Mouse (Mus musculus): Measurements from ENCODE around the gene Nedd4. TPM values are rescaled to one million over a fixed set of nuclear protein-coding genes. Genes with fewer than 3 reads are reported as not detected.

Gene Nedd4
- total and polyA plus RNA-seq, 3 experiments = 167 to 583 (median 216) TPM

DNA sequence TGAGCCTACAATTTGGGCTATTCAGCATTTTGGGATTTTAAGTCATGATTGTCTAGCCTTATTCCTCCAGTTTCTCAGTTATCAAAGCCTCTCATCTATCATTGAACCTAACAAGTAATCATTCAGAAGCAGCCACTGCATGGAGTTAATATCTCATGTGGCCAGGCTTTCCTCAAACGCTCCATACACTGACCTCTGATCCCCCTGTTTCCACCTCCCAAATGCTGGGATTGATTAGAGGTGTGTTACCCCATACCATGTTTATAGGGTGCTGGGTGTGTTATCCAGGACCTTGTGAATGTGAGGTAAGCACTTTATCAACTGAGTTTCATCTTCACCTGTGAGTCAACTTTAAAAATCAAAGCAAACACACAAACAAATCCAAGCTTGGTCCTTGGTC is 28.7 kb downstream of the Nedd4 start:
- Histone ChIP-seq H3K36me3 (ENCODE audit: control insufficient read depth in 1 of 2, insufficient read depth in 2 of 2, low read length in 2 of 2) (peaks cover 20 to 66% of the 10 kb centered on the region in 2 experiments), H3K27me3 (ENCODE audit: control insufficient read depth in 1 of 2, insufficient read depth in 2 of 2, low read length in 2 of 2) (no peaks in the 10 kb centered on the region), H3K9ac (ENCODE audit: control insufficient read depth, low read depth, low read length, poor library complexity, severe bottlenecking) (no peak overlapping the region), H3K4me1 (ENCODE audit: control insufficient read depth in 1 of 2, insufficient read depth in 2 of 2, low read length in 2 of 2) (peaks cover 5 to 11% of the 10 kb centered on the region in 2 experiments), H3K27ac (ENCODE audit: control insufficient read depth, low read depth, low read length) (no peak overlapping the region), H3K79me2 (ENCODE audit: control insufficient read depth, insufficient read depth, low read length, poor library complexity) (peaks cover 19% of the 10 kb centered on the region), H3K4me3 (ENCODE audit: control insufficient read depth in 1 of 2, insufficient read depth in 1 of 2, low read depth in 2 of 2, low read length in 2 of 2) (no peak overlapping the region), H3K9me3 (replicated peaks; ENCODE audit: insufficient read depth, low read length) (no peaks in the 10 kb centered on the region)
- no peak for DNase-seq (ENCODE audit: low read depth, low spot score)
- TF ChIP-seq POLR2A (IDR thresholded peaks at IDR 0.05; ENCODE audit: control insufficient read depth in 1 of 2, insufficient read depth in 1 of 2, low read depth in 1 of 2, low read length in 2 of 2, poor library complexity in 1 of 2) (no peak), POLR2AphosphoS2 (IDR thresholded peaks at IDR 0.05; ENCODE audit: low read length) (0 out of 2 replicates have a peak, but pooled peaks have one; percentile 29)

DNA sequence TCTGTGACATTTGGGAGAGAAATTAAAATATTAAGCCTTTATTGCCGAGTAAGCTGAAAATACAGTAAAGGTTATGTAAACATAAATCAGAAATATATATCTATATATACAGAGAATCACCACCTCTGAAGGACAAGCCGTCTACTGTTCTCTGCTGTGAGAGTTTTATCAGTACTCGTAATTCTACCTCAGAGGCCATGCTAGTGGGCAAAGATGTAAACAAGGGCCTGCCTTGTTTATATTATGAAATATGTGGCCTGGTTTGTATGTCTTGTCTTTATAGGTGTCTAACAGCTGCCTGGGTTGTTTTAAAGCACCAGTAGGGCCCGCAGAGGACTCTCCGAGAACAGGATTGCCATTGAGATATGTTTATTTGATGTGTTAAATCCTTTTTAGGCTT is 29.8 kb downstream of the Nedd4 start:
- Histone ChIP-seq H3K9me3 (replicated peaks; ENCODE audit: insufficient read depth, low read length) (no peaks in the 10 kb centered on the region), H3K27me3 (ENCODE audit: control insufficient read depth in 1 of 2, insufficient read depth in 2 of 2, low read length in 2 of 2) (no peaks in the 10 kb centered on the region), H3K9ac (ENCODE audit: control insufficient read depth, low read depth, low read length, poor library complexity, severe bottlenecking) (no peak overlapping the region), H3K27ac (ENCODE audit: control insufficient read depth, low read depth, low read length) (no peak overlapping the region), H3K36me3 (ENCODE audit: control insufficient read depth in 1 of 2, insufficient read depth in 2 of 2, low read length in 2 of 2) (peaks cover 23 to 65% of the 10 kb centered on the region in 2 experiments), H3K4me1 (ENCODE audit: control insufficient read depth in 1 of 2, insufficient read depth in 2 of 2, low read length in 2 of 2) (peaks cover 0 to 12% of the 10 kb centered on the region in 2 experiments; a peak in 2 of 4 replicates), H3K4me3 (ENCODE audit: control insufficient read depth in 1 of 2, insufficient read depth in 1 of 2, low read depth in 2 of 2, low read length in 2 of 2) (no peak overlapping the region), H3K79me2 (ENCODE audit: control insufficient read depth, insufficient read depth, low read length, poor library complexity) (peaks cover 22% of the 10 kb centered on the region)
- DNase-seq (ENCODE audit: low read depth, low spot score) = no peak
- TF ChIP-seq CHD2 (IDR thresholded peaks at IDR 0.05; ENCODE audit: low read length) (no peak), GATA1 (IDR thresholded peaks at IDR 0.05; ENCODE audit: low read depth, low read length) (no peak), NELFE (IDR thresholded peaks at IDR 0.05; ENCODE audit: low read depth, low read length) (no peak), ELF1 (IDR thresholded peaks at IDR 0.05; ENCODE audit: low read depth, low read length) (no peak), MYC (IDR thresholded peaks at IDR 0.05; ENCODE audit: low read depth, low read length) (no peak), TCF12 (IDR thresholded peaks at IDR 0.05; ENCODE audit: low read depth, low read length) (no peak), CTCF (IDR thresholded peaks at IDR 0.05 in 2 of 3, conservative IDR thresholded peaks at IDR 0.05 in 1 of 3; ENCODE audit: control insufficient read depth in 1 of 3, insufficient read depth in 1 of 3, low read depth in 2 of 3, low read length in 3 of 3, poor library complexity in 1 of 3, severe bottlenecking in 1 of 3) (no peak), CHD1 (IDR thresholded peaks at IDR 0.05; ENCODE audit: low read depth, low read length) (no peak), UBTF (IDR thresholded peaks at IDR 0.05; ENCODE audit: borderline replicate concordance, insufficient read depth, low read depth, low read length) (no peak), POLR2A (IDR thresholded peaks at IDR 0.05; ENCODE audit: control insufficient read depth in 1 of 2, insufficient read depth in 1 of 2, low read depth in 1 of 2, low read length in 2 of 2, poor library complexity in 1 of 2) (no peak), HCFC1 (IDR thresholded peaks at IDR 0.05; ENCODE audit: low read depth, low read length) (no peak), JUND (IDR thresholded peaks at IDR 0.05; ENCODE audit: low read depth, low read length) (no peak), MAFK (IDR thresholded peaks at IDR 0.05; ENCODE audit: borderline replicate concordance, low read depth, low read length) (no peak), USF2 (IDR thresholded peaks at IDR 0.05; ENCODE audit: borderline replicate concordance in 1 of 2, insufficient read depth in 1 of 2, low read depth in 1 of 2, low read length in 2 of 2) (no peak), POLR2AphosphoS2 (IDR thresholded peaks at IDR 0.05; ENCODE audit: low read length) (no peak), POLR2AphosphoS5 (IDR thresholded peaks at IDR 0.05; ENCODE audit: borderline replicate concordance, low read depth, low read length) (no peak), ETS1 (IDR thresholded peaks at IDR 0.05; ENCODE audit: low read depth, low read length) (no peak), SIN3A (IDR thresholded peaks at IDR 0.05; ENCODE audit: low read length) (no peak), SMC3 (IDR thresholded peaks at IDR 0.05; ENCODE audit: low read depth, low read length) (no peak)
